Mouse (Mus musculus) stomach, postnatal 0 days (tissue): ENCODE data around the gene Rpp40. TPM values are rescaled to one million over a fixed set of nuclear protein-coding genes. Genes with fewer than 3 reads are reported as not detected.

Source experiments
- ATAC-seq: fragments of 200-750 bp; cut with Nextera tagmentation; 2 replicates; pipeline ENCODE4 v1.8.0; 2017; ENCODE audit not compliant: low FRiP score, low TSS enrichment
- DNase-seq: peaks from one replicate; pipeline ENCODE4 v3.0.0-alpha.2; 2016; ENCODE audit warnings: low spot score
- H3K27ac ChIP-seq: fragments of 300-500 bp; sonication (generic); replicated peaks from 2 replicates; pipeline ENCODE4 v1.5.1; 2014; ENCODE audit warnings: mild to moderate bottlenecking, control low read depth
- H3K27me3 ChIP-seq: fragments of 300-500 bp; sonication (generic); 2 replicates; pipeline ENCODE4 v1.6.1; 2014; ENCODE audit warnings: low read length; ENCODE audit not compliant: control insufficient read depth, insufficient read depth
- H3K36me3 ChIP-seq: fragments of 300-500 bp; sonication (generic); 2 replicates; pipeline ENCODE4 v1.6.1; 2014; ENCODE audit warnings: low read length, mixed read lengths; ENCODE audit not compliant: control insufficient read depth, insufficient read depth
- H3K4me1 ChIP-seq: fragments of 300-500 bp; sonication (generic); replicated peaks from 2 replicates; pipeline ENCODE4 v1.6.1; 2014; ENCODE audit warnings: antibody characterized with exemption; ENCODE audit not compliant: control insufficient read depth, insufficient read depth
- H3K4me2 ChIP-seq: fragments of 300-500 bp; sonication (generic); replicated peaks from 2 replicates; pipeline ENCODE4 v1.6.1; 2014; ENCODE audit warnings: low read depth, mild to moderate bottlenecking, control low read depth, moderate library complexity
- H3K4me3 ChIP-seq: fragments of 300-500 bp; sonication (generic); 2 replicates; pipeline ENCODE4 v1.5.1; 2014; ENCODE audit warnings: low read depth, low read length, control low read depth
- H3K9ac ChIP-seq: fragments of 300-500 bp; sonication (generic); 2 replicates; pipeline ENCODE4 v1.6.1; 2014; ENCODE audit warnings: mild to moderate bottlenecking, low read length, control low read depth, mixed read lengths
- H3K9me3 ChIP-seq: fragments of 300-500 bp; sonication (generic); 2 replicates; pipeline ENCODE4 v1.6.1; 2016; ENCODE audit warnings: low read length; ENCODE audit not compliant: control insufficient read depth
- CTCF ChIP-seq: IDR thresholded peaks from 2 replicates; pipeline ENCODE4 v1.5.1; 2016; ENCODE audit warnings: antibody characterized with exemption, low read depth, mild to moderate bottlenecking, moderate library complexity
- EP300 ChIP-seq: optimal IDR thresholded peaks from 2 replicates; pipeline ENCODE3; 2016; ENCODE audit warnings: antibody characterized with exemption
- WGBS: fragments of 180-500 bp; shearing (Covaris S2); extraction: QIAGEN DNeasy Blood & Tissue Kit; methylation state at CpG from one replicate; pipeline ENCODE4 v1.1.7; 2014; 5-methylcytosine and 5-hydroxymethylcytosine counted together
- polyA plus RNA-seq: library from polyadenylated mRNA; unstranded; fragments of >200 nt; fragmentation: Nextera tagmentation; extraction: Ambion mirVana; gene quantifications from 2 replicates; pipeline ENCODE4 v1.2.1, GENCODE M21; 2015

Rpp40 gene
- polyA plus RNA-seq, 1 experiment from 2014 or later = 13.4 TPM

DNA sequence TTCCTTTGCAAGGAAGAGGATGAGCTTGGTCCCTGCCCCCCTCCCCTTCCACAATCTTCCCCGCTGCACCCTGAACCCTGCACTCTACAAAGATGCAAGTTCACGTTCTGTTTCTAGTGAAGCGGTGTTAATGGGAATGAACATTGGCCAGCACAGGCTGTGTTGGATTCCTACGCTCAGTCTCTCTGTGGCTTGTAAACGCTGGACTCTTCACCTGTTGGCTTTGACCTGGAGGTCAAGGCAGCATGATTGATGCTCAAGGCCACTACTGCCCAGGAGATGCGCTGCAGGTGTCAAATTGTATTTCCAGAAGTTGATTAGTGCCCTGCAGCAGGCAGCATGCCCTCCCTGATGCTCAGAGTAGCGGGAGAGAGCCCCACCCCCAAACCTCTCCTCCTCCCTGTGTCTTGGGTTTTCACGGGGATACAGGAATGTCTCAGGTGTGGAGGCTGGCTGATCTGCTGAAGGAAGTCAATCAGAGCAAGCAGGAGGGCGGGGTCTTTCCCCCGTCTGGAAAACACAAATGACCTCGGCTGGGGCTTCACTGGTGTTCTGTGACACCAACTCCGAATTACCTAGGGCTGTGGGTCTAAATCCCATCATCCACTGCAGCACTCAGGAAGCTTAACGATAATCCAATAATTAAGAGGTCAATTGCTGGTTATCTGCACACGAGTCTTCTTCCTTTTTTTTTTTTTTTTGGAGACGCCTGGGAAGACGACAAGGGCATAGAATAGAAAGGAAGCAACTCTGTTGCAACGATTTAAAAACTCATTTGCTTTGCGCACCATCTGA lies 33.9 kb upstream of the Rpp40 start:
- no peak for TF ChIP-seq EP300
- no peak for TF ChIP-seq CTCF
- no peak for ATAC-seq
- Histone ChIP-seq H3K4me1 (no peaks in the 10 kb centered on the region), H3K27ac (no peak overlapping the region), H3K27me3 (no peaks in the 10 kb centered on the region), H3K4me3 (no peak overlapping the region), H3K4me2 (no peak overlapping the region), H3K9ac (no peak overlapping the region), H3K9me3 (no peaks in the 10 kb centered on the region), H3K36me3 (no peaks in the 10 kb centered on the region)
- 50% methylated on average over 18 of the region's 18 CpGs for WGBS
- no peak for DNase-seq

DNA sequence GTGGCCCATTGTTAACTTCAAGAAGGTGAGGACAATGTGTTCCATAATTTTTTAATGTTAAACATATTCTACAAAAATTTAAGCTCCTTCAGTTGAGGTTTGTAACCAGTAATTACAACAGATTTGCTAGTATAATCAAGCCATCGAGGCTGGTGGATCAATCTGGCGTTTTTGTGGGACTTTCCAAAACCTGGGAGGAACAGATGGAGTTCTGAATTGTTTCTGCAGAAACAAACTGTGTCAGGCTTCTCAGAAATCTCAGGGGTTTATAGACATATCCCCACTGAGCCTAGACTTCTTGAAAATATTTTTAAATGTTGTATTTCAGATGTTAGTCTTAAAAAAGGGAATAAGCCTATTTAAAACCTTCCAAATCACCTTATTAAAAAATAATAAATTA lies 31.8 kb upstream of the Rpp40 start:
- ATAC-seq (no peak), DNase-seq (no peak)
- no peak overlapping the region for H3K4me2 ChIP-seq
- no peaks in the 10 kb centered on the region for H3K9me3 ChIP-seq
- no peaks in the 10 kb centered on the region for H3K4me1 ChIP-seq
- 58% methylated on average over 2 of the region's 2 CpGs for WGBS
- no peak overlapping the region for H3K27ac ChIP-seq
- no peaks in the 10 kb centered on the region for H3K36me3 ChIP-seq
- H3K27me3 ChIP-seq = no peaks in the 10 kb centered on the region
- TF ChIP-seq CTCF (no peak), EP300 (no peak)
- H3K4me3 ChIP-seq = no peak overlapping the region
- H3K9ac ChIP-seq = no peak overlapping the region

GRCm38 (mm10) chr13:35911476-35911875 lies 5.3 kb upstream of the Rpp40 start:
- ATAC-seq (no peak), DNase-seq (no peak)
- Histone ChIP-seq H3K36me3 (no peaks in the 10 kb centered on the region), H3K4me3 (no peak overlapping the region), H3K4me2 (no peak overlapping the region), H3K27ac (no peak overlapping the region), H3K9me3 (no peaks in the 10 kb centered on the region; the same call in 1 of the 2 replicates), H3K9ac (no peak overlapping the region), H3K4me1 (no peaks in the 10 kb centered on the region), H3K27me3 (no peaks in the 10 kb centered on the region)
- 89% methylated on average over 1 of the region's 1 CpGs for WGBS
- no peak for TF ChIP-seq EP300

GRCm38 (mm10) chr13:35905378-35905777 lies 781 bp downstream of the Rpp40 start:
- 2% methylated on average over 13 of the region's 13 CpGs for WGBS
- no peaks in the 10 kb centered on the region for H3K36me3 ChIP-seq
- no peak for TF ChIP-seq CTCF
- no peak for TF ChIP-seq EP300

DNA sequence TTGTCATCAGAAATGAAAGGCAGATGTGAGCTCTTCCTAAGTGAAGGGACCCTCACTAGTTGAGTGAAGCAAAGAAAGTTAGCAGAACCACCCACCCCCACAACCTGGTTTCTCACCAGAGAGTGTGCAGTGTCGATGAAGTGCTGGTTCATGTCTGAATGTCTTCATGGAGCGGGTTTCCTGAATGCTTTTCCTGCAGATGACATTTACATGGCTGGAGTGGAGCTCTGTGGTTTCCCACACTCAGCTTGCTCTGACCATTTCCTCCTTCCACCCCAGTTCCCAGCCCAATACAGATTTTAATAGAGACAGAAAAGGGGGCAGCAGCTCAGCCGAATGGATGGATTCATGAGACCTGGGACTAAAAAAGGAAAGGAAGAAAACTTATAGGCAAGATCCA lies 13.3 kb downstream of the Rpp40 start:
- Histone ChIP-seq H3K36me3 (no peaks in the 10 kb centered on the region), H3K4me3 (no peak overlapping the region), H3K27ac (no peak overlapping the region), H3K27me3 (no peaks in the 10 kb centered on the region), H3K9me3 (no peaks in the 10 kb centered on the region), H3K4me2 (no peak overlapping the region), H3K9ac (no peak overlapping the region), H3K4me1 (no peaks in the 10 kb centered on the region)
- ATAC-seq = no peak
- no peak for DNase-seq
- no peak for TF ChIP-seq EP300
- no peak for TF ChIP-seq CTCF
- 80% methylated on average over 3 of the region's 3 CpGs for WGBS

More at GRCm38 (mm10) chr13:35905378-35905777, 781 bp downstream of the Rpp40 start:
- H3K27me3 ChIP-seq = no peaks in the 10 kb centered on the region
- DNase-seq (peak; percentile 14), ATAC-seq (no peak)
- peak overlapping the region; percentile 70 for H3K4me2 ChIP-seq
- no peaks in the 10 kb centered on the region for H3K9me3 ChIP-seq
- H3K4me3 ChIP-seq = peak overlapping the region; percentile 66
- peak overlapping the region; percentile 52 for H3K9ac ChIP-seq
- H3K4me1 ChIP-seq = no peaks in the 10 kb centered on the region
- no peak overlapping the region for H3K27ac ChIP-seq

GRCm38 (mm10) chr13:35886121-35886725 lies 19.9 kb downstream of the Rpp40 start:
- H3K9me3 ChIP-seq = no peaks in the 10 kb centered on the region
- no peaks in the 10 kb centered on the region for H3K4me1 ChIP-seq
- peak; percentile 34 for DNase-seq
- H3K27ac ChIP-seq = no peak overlapping the region
- H3K9ac ChIP-seq = no peak overlapping the region
- no peaks in the 10 kb centered on the region for H3K27me3 ChIP-seq
- H3K36me3 ChIP-seq = no peaks in the 10 kb centered on the region
- H3K4me3 ChIP-seq = no peak overlapping the region
- H3K4me2 ChIP-seq = no peak overlapping the region
- 34% methylated on average over 15 of the region's 15 CpGs for WGBS
- TF ChIP-seq EP300 (no peak), CTCF (peak; percentile 73)
- no peak for ATAC-seq
